Mouse (Mus musculus): Measurements from ENCODE around the gene Plekhb2.

Gene Plekhb2

DNA sequence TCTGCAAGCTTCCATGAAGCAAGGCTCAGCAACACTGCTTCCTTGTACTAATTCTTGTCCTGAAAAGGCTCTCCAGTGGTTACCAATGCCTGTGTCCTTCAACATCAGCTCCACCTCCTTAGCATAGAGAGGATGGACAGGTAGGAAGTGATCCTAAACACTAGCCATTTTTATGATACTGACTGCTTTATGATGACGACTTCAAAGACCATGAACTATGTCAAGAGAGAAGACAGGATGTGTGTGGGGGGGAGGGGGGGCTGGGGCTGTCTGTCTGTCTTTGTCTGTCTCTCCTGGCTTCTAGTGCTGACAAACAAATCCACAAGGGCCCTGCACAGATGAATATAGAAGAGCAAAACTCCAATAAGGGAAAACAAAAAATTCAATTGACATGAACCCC lies 18.4 kb upstream of the Plekhb2 start:
- no peak for DNase-seq (ENCODE audit: low read depth, low spot score)

DNA sequence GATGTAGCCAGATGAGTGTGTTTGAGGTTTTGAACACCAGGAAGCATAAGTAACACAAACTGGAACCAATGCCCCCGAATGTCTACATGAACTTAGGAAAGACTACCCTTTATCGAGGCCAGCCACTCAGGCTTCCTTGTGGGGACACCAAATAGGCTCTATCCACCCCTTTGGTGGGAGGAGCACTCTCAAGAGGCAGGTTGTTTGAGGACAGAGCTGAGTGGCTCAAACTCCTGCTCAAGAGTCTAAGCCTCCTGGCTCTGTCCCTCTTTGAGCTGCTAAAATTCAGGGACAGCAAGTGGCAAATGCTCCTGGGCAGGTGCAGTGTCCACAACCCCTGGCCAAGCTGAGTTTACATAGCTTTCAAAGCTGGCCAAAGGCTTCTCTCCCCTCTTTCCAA lies 14.9 kb upstream of the Plekhb2 start:
- DNase-seq (ENCODE audit: low read depth, low spot score), result no peak

GRCm38 (mm10) chr1:34837951-34838689 lies 11.7 kb upstream of the Plekhb2 start:
- DNase-seq (ENCODE audit: low read depth, low spot score), result no peak

DNA sequence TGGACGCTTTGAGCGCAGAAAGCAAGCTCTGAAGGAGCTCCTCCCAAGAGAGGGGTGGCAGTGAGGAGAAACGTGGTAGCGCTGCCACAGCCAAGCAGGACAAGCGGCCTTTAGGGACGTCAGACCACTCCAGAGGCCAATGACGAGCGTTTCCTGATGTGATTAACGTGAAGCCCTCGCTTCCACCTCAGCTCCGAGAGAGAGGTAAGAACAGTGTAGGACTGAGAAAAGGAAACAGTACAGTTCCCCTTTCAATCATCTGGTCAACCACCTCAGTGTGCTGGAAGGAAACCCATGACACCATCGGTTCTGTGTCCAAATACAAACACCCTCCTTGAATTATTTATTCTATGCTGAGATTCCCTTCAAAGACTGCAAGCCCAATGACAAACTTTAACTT lies 10.5 kb upstream of the Plekhb2 start:
- no peak for DNase-seq (ENCODE audit: low read depth, low spot score)

DNA sequence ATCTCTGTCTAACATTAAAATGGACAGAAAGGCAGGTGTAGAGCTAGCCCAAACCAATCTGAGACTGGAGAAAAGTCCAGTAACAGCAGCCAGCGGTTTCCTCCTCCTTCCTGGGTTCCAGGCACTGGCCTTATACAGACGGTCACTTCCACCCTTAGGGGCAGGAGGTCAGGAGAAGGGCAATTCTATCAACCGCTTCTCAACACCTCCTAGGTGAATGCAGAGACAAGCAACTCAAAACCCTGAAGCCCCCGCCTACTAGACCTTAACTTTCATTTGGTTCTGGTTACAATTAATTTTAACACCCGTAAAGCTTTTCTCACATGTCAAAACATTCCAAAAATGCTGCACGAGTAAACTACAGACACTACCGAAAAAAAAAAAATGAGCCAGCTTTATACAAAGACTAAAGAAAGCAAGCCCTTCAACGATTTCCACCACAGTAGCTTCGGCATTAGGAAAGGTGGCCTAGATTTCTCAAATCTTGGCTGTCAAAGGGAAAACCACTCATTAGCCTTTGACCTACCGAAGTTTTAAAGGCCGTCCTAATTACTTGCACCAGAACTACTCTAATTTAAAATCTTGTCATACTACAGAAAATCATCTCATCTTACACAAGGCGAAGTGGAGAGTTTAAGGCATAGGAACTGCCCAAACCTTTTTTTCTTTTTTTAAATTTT lies 7.9 kb upstream of the Plekhb2 start:
- DNase-seq (ENCODE audit: low read depth, low spot score), result no peak

DNA sequence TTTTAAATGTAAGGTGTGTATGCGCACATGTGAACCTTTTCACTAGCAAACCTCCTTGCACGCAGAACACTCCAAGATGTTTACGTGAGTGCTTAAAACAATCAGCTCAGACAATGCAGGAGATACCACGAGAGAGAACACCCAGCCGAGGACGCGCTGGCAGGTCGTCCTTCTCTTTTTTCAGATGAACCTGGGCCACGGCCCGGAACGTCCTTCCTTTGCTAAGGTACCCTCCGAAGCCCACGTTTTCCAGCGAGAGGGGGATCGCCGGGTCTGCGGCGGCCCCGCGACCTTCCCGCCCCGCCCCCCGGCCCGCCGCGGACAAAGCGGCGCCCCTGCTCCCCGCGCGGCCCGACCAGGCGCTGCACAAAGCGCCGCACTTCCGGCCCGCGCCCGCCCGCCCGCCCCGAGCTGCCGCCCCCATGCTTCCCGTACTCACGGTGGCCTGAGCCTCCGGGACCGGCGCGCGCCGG lies 7.4 kb upstream of the Plekhb2 start:
- DNase-seq (ENCODE audit: low read depth, low spot score), result no peak

- DNase-seq (ENCODE audit: low read depth, low spot score), result peak; percentile 76
These were observed 6.7 kb upstream of the Plekhb2 start, which contains the start of gene Fam168b for GRCm38 (mm10) chr1:34842887-34843618. Gene Fam168b, minus strand, starts transcription at chr1:34843065.

- no peak for DNase-seq (ENCODE audit: low read depth, low spot score)
These were observed 2.7 kb upstream of the Plekhb2 start for GRCm38 (mm10) chr1:34847070-34847469.

GRCm38 (mm10) chr1:34850343-34851136 lies 764 bp downstream of the Plekhb2 start:
- no peak for DNase-seq (ENCODE audit: low read depth, low spot score)

DNA sequence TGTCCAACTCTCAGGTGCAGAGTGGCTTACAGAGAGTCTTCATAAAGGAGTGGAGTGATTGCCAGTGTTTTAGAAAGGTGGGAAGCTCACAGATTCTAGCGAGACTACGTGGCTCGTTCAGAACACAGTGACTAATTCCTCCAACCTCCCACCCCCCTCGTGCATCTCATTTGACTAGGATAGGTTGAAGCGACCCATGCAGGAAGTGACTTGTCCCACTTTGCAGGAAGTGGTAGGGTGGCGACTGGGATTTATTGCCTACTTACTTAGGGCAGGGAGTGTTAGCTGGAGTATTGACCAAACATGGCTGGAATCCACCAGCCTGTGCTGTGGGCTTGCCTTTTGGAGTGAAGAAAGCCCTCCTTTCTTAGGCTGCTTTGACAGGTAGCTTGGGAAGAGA lies 1.8 kb downstream of the Plekhb2 start:
- no peak for DNase-seq (ENCODE audit: low read depth, low spot score)

DNA sequence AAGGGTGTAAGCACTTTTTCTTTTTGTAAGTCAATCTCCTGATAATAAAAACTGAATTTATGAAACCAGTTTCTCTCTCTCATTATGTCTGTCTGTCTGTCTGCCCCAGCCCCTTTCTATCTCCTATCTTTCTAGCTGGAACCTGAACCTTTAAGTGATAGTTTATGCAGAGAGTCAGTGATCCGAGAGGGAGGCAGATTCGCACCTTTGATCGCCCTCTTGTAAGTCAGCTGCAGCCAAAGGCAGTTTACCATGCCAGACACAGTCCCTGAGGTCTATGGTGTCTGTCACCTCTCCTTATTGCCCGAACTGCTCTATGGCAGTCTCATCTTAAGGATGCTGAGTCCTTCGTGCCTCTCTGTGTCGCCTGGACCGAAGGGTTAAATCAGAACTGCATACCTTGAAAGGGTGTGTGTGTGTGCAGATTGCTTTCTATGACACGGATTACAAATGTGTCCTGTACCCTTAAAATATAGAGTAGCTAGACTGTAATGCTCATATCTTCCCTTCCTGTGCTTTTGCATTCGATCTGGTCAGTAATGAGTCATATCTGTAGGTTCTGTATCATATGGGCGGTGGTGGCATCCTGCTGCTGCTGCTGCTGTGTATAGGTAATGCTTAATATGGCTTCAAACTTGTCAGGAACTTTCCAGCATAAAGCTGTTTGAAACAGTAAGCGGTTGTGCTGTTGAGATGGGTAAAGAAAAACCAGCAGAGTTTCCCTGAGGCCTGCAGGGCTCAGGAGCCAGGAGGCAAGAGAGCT lies 2.5 kb downstream of the Plekhb2 start:
- DNase-seq (ENCODE audit: low read depth, low spot score), result no peak

GRCm38 (mm10) chr1:34853786-34854185 lies 4.0 kb downstream of the Plekhb2 start:
- no peak for DNase-seq (ENCODE audit: low read depth, low spot score)

GRCm38 (mm10) chr1:34855056-34855739 lies 5.4 kb downstream of the Plekhb2 start:
- DNase-seq (ENCODE audit: low read depth, low spot score), result no peak

DNA sequence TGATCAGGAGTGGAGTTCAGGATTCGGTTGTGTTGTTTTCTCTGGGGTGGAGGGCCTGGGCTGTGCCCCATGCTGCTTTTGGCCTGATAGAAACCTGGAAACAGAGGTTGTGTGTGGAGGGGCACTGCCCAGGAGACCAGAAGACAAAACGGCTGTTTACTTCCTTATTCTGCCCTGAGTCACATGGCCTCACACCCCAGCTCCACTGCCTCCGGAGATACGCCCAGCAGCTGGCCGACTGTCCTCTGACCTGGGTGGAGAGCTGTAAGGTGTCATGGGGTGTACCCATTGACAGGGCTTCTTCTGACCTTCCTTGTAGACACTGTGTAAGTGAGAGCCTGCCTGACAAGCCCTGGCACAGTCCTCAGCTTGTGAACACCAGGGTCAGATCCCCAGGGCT lies 8.9 kb downstream of the Plekhb2 start:
- DNase-seq (ENCODE audit: low read depth, low spot score), result no peak

DNA sequence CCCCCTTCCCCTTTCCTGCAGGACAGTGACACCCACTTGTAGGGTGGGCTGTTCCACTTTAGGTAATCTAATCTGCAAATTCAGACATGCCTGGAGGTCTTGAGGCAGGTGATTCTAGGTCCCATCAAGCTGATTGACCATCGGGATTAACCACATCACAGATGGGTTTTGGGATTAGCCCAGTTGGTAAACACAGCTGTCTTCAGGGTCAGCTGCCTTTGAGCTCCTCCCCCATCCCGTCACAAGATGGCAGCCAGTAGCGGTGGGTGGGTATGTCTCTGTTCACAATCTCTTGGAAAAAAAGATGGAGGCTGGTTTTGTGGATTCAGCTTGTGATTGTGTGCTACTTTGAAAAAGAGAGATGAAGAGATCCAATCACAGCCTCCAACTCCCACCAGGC lies 10.0 kb downstream of the Plekhb2 start:
- DNase-seq (ENCODE audit: low read depth, low spot score), result no peak

- no peak for DNase-seq (ENCODE audit: low read depth, low spot score)
These were observed 10.4 kb downstream of the Plekhb2 start for GRCm38 (mm10) chr1:34860205-34860604.

DNA sequence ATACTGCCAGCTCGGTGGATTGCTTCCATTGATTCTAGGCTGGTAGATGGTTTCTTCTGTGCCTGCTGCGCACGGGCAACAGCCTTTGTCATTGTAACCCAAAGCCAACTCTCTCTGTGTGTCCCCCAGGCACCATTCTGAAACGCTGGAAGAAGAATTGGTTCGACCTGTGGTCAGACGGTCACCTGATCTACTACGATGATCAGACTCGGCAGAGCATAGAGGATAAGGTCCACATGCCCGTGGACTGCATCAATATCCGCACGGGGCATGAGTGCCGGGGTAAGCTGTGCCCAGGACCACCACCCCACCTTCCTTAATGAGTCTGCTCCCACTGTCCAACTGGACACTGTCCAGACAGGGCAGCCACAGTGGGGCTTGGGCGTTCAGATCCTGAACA lies 13.1 kb downstream of the Plekhb2 start:
- no peak for DNase-seq (ENCODE audit: low read depth, low spot score)

GRCm38 (mm10) chr1:34863323-34863722 lies 13.5 kb downstream of the Plekhb2 start:
- DNase-seq (ENCODE audit: low read depth, low spot score), result no peak

DNA sequence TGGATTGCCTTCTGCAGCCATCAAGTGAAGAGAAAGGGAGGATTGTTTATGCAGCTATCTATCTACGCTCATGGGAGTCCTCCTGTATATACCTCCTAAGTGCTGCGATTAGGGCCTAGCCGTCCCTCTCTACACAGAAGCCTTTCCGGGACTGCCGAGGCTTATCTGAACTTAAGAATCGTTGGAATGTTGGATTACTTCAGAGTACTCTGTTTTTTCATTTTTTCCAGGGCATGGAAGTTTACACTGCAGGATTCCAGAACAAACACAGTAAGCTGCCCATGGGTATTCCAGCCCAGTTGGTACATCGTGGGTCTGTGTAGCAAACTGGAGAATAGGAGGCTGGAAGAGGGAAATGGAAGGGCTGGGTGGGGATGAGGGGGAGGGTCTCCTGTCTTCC lies 14.5 kb downstream of the Plekhb2 start:
- no peak for DNase-seq (ENCODE audit: low read depth, low spot score)

DNA sequence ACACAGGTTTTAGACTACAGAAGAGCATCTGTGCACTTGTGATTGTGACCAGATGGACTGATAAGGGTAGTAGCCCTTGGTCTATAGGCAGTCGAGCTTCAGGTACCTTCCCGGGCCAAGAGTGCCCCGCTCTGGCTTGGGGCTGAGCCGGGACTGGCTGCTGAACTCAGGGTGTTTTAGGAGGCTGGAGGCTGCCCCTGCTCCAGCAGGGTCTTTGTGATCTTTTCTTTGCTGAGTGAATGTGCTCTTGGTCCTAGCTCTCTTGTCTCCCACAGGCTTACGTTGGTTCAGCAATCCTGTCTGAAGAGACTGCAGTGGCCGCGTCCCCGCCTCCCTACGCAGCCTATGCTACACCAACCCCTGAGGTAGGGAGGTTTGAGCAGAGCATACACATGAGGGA lies 16.1 kb downstream of the Plekhb2 start:
- no peak for DNase-seq (ENCODE audit: low read depth, low spot score)
